Mouse (Mus musculus): ENCODE results near the gene Zfyve27.
A peak's percentile ranks its signal among the peaks of the same experiment; 100 is the strongest.

Zfyve27 gene

GRCm38 (mm10) chr19:42163764-42164163, at the start of gene Zfyve27:
TSS of gene Zfyve27 (plus strand) at chr19:42163951.
- DNase-seq, result no peak

GRCm38 (mm10) chr19:42115783-42116335, 47.9 kb upstream of the Zfyve27 start:
- no peak for DNase-seq

GRCm38 (mm10) chr19:42118142-42118541, 45.6 kb upstream of the Zfyve27 start:
- no peak for DNase-seq

- DNase-seq, result no peak
These were observed 45.2 kb upstream of the Zfyve27 start for GRCm38 (mm10) chr19:42118596-42118995.

- DNase-seq, result no peak
These were observed 43.3 kb upstream of the Zfyve27 start for GRCm38 (mm10) chr19:42120451-42120850.

- no peak for DNase-seq
These were observed 39.1 kb upstream of the Zfyve27 start for GRCm38 (mm10) chr19:42124684-42125083.

- DNase-seq, result no peak
These were observed 38.1 kb upstream of the Zfyve27 start for GRCm38 (mm10) chr19:42125501-42126218.

- no peak for DNase-seq
These were observed 37.5 kb upstream of the Zfyve27 start for GRCm38 (mm10) chr19:42126219-42126605.

- no peak for DNase-seq
These were observed 36.7 kb upstream of the Zfyve27 start for GRCm38 (mm10) chr19:42127024-42127423.

GRCm38 (mm10) chr19:42128052-42128740, 35.6 kb upstream of the Zfyve27 start:
- no peak for DNase-seq

GRCm38 (mm10) chr19:42128787-42129508, 34.8 kb upstream of the Zfyve27 start, which contains the start of gene Avpi1:
TSS of gene Avpi1 (minus strand) at chr19:42129059.
- DNase-seq, result peak; percentile 100

- no peak for DNase-seq
These were observed 34.0 kb upstream of the Zfyve27 start for GRCm38 (mm10) chr19:42129509-42130293.

- no peak for DNase-seq
These were observed 33.5 kb upstream of the Zfyve27 start for GRCm38 (mm10) chr19:42130294-42130606.

- no peak for DNase-seq
These were observed 32.6 kb upstream of the Zfyve27 start for GRCm38 (mm10) chr19:42131101-42131500.

GRCm38 (mm10) chr19:42135070-42135469, 28.7 kb upstream of the Zfyve27 start:
- no peak for DNase-seq

GRCm38 (mm10) chr19:42136126-42136525, 27.6 kb upstream of the Zfyve27 start:
- no peak for DNase-seq

GRCm38 (mm10) chr19:42137167-42137672, 26.5 kb upstream of the Zfyve27 start:
- no peak for DNase-seq

- no peak for DNase-seq
These were observed 25.1 kb upstream of the Zfyve27 start for GRCm38 (mm10) chr19:42138517-42139285.

- no peak for DNase-seq
These were observed 23.8 kb upstream of the Zfyve27 start for GRCm38 (mm10) chr19:42139724-42140517.

- no peak for DNase-seq
These were observed 21.8 kb upstream of the Zfyve27 start for GRCm38 (mm10) chr19:42141998-42142397.

- DNase-seq, result no peak
These were observed 21.0 kb upstream of the Zfyve27 start for GRCm38 (mm10) chr19:42142757-42143156.
